Mouse (Mus musculus): ENCODE measurements at regions not wholly inside any gene's neighbourhood (a gene's known extent, or its start where the extent isn't known, plus 50 kb on each side); places are given as distances from the start of the nearest gene placed in this dataset.

DNA sequence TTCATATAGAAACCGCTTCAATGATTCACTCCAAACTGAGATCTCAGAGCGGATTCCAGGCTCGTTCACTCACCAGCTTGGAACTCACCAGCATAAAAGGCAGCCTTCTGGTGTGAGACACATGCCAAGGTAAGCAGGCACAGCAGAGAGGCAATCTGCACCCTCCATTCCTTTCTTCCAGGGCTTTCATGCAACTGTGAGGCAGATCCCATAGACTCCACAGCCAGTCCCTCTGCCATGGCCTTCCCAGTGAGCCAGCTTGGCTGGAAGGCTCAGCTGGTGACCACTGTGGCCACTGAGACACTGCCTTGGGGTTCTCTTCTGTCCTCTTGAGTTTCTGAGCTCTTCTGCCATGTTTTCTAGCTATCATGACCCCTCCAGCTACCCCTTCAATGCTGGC is 84.5 kb upstream of the Gm9887 start:
- Histone ChIP-seq H3K9ac (ENCODE audit: low read length) (no peak overlapping the region), H3K4me3 (ENCODE audit: low read depth, low read length) (no peak overlapping the region), H3K9me3 (ENCODE audit: control insufficient read depth, low read length) (no peaks in the 10 kb centered on the region), H3K27me3 (ENCODE audit: control insufficient read depth, insufficient read depth, low read length) (no peaks in the 10 kb centered on the region), H3K27ac (replicated peaks) (no peak overlapping the region), H3K36me3 (ENCODE audit: control insufficient read depth, insufficient read depth, low read length) (no peaks in the 10 kb centered on the region), H3K4me1 (replicated peaks; ENCODE audit: control insufficient read depth, insufficient read depth) (peaks cover 8% of the 10 kb centered on the region; the same call in 1 of the 2 replicates), H3K4me2 (replicated peaks; ENCODE audit: low read depth) (no peak overlapping the region)
- WGBS: 76% methylated on average over 3 of the region's 3 CpGs
- TF ChIP-seq EP300 (optimal IDR thresholded peaks at IDR 0.05): no peak
- no peak for TF ChIP-seq CTCF (IDR thresholded peaks at IDR 0.05; ENCODE audit: low read depth)
- no peak for ATAC-seq (ENCODE audit: low FRiP score, low TSS enrichment)
- no peak for DNase-seq (ENCODE audit: low spot score)

DNA sequence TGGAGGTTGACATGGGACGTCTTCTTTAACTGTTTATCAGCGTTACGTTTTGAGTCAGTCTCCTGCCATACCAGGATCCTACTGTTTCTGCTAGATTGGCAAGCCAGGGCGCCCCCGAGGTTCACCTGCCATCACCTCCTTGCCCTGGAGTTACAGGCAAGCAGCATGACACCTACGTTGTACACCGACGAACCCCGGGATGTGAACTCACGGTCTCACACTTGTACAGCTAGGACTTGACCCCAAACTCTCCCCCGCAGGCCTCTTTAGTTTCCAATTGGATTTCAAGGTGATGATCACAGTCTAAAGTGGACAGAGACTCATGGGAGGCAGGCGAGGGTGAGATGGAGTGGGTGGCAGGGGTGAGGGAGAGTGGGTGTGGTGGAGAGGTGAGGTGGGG is 83.9 kb upstream of the Gm9887 start:
- 82% methylated on average over 12 of the region's 12 CpGs for WGBS
- Histone ChIP-seq H3K4me3 (ENCODE audit: low read depth, low read length) (no peak overlapping the region), H3K9ac (ENCODE audit: low read length) (no peak overlapping the region), H3K36me3 (ENCODE audit: control insufficient read depth, insufficient read depth, low read length) (no peaks in the 10 kb centered on the region), H3K27me3 (ENCODE audit: control insufficient read depth, insufficient read depth, low read length) (no peaks in the 10 kb centered on the region), H3K4me2 (replicated peaks; ENCODE audit: low read depth) (no peak overlapping the region), H3K4me1 (replicated peaks; ENCODE audit: control insufficient read depth, insufficient read depth) (peaks cover 8% of the 10 kb centered on the region; the same call in 1 of the 2 replicates), H3K9me3 (ENCODE audit: control insufficient read depth, low read length) (no peaks in the 10 kb centered on the region), H3K27ac (replicated peaks) (no peak overlapping the region)
- no peak for TF ChIP-seq EP300 (optimal IDR thresholded peaks at IDR 0.05)
- TF ChIP-seq CTCF (IDR thresholded peaks at IDR 0.05; ENCODE audit: low read depth): no peak
- ATAC-seq (ENCODE audit: low FRiP score, low TSS enrichment) (no peak), DNase-seq (ENCODE audit: low spot score) (no peak)

DNA sequence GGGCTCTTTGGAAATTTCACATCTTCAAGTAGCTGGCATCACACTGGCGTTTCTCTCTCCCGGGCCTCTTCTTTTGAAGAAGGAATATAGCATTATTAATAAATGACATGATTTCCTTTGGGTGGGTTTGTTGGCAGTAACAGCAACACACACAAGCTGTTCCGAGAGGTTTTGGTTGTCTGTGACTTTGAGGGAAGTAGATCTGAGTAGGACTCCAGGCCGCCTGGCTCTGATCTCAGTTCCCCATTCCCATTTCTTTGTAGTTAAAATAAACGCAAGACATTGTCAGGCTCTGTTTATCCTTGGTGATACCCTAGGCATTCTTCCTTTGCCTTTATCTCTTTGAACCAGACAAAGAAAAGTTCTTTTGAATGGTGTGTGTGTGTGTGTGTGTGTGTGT is 83.3 kb upstream of the Gm9887 start:
- Histone ChIP-seq H3K4me1 (replicated peaks; ENCODE audit: control insufficient read depth, insufficient read depth) (peaks cover 10% of the 10 kb centered on the region; the same call in 1 of the 2 replicates), H3K36me3 (ENCODE audit: control insufficient read depth, insufficient read depth, low read length) (no peaks in the 10 kb centered on the region), H3K27ac (replicated peaks) (no peak overlapping the region), H3K9me3 (ENCODE audit: control insufficient read depth, low read length) (no peaks in the 10 kb centered on the region), H3K27me3 (ENCODE audit: control insufficient read depth, insufficient read depth, low read length) (no peaks in the 10 kb centered on the region), H3K4me2 (replicated peaks; ENCODE audit: low read depth) (no peak overlapping the region), H3K4me3 (ENCODE audit: low read depth, low read length) (no peak overlapping the region), H3K9ac (ENCODE audit: low read length) (no peak overlapping the region)
- ATAC-seq (ENCODE audit: low FRiP score, low TSS enrichment) (no peak), DNase-seq (ENCODE audit: low spot score) (no peak)
- 54% methylated on average over 5 of the region's 5 CpGs for WGBS
- TF ChIP-seq EP300 (optimal IDR thresholded peaks at IDR 0.05) (no peak), CTCF (IDR thresholded peaks at IDR 0.05; ENCODE audit: low read depth) (no peak)

DNA sequence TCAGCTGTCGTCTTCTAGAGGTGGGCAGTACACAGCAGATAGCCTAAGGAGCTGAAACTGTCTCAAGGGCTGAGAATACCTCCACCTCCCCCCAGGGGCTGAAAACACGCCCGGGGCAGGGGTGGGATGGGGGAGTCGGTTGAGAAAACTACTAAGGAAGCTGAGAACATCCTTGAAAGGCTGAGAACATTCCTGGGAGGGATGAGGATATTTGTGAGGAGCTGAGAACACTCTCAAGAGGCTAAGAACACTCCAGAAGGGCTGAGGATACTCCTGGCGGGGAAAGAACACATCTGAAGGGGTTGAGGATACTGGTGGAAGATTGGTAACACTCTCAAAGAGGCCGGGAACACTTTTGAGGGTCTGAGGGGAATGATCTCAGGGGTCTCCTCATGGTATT is 81.3 kb upstream of the Gm9887 start:
- Histone ChIP-seq H3K4me3 (ENCODE audit: low read depth, low read length) (no peak overlapping the region), H3K4me1 (replicated peaks; ENCODE audit: control insufficient read depth, insufficient read depth) (peaks cover 7% of the 10 kb centered on the region), H3K36me3 (ENCODE audit: control insufficient read depth, insufficient read depth, low read length) (no peaks in the 10 kb centered on the region), H3K27me3 (ENCODE audit: control insufficient read depth, insufficient read depth, low read length) (no peaks in the 10 kb centered on the region), H3K4me2 (replicated peaks; ENCODE audit: low read depth) (no peak overlapping the region), H3K27ac (replicated peaks) (no peak overlapping the region), H3K9ac (ENCODE audit: low read length) (no peak overlapping the region), H3K9me3 (ENCODE audit: control insufficient read depth, low read length) (no peaks in the 10 kb centered on the region)
- TF ChIP-seq CTCF (IDR thresholded peaks at IDR 0.05; ENCODE audit: low read depth): no peak
- no peak for TF ChIP-seq EP300 (optimal IDR thresholded peaks at IDR 0.05)
- WGBS: 88% methylated on average over 6 of the region's 6 CpGs
- DNase-seq (ENCODE audit: low spot score): no peak
- no peak for ATAC-seq (ENCODE audit: low FRiP score, low TSS enrichment)

DNA sequence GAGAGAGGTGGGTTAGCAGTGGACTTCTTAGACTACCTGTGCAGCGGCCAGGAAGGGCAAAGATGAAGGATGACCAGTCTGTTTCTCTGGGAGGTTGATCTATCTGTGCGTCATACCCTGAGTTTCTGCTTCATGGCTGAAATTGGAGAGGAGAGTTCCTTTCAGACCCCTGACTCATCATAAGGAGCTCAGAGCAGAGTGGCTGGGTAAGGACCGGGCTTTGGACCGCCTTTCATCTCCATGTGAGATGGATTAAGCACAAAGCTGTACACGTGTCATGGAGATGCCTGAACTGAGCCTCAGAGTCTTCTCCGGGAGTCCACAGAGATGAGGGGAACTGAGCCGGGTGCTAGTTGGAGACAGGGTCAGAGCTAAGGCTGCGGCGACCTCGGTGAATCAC is 80.7 kb upstream of the Gm9887 start:
- WGBS: 87% methylated on average over 10 of the region's 10 CpGs
- Histone ChIP-seq H3K36me3 (ENCODE audit: control insufficient read depth, insufficient read depth, low read length) (no peaks in the 10 kb centered on the region), H3K4me1 (replicated peaks; ENCODE audit: control insufficient read depth, insufficient read depth) (peaks cover 5% of the 10 kb centered on the region), H3K4me2 (replicated peaks; ENCODE audit: low read depth) (no peak overlapping the region), H3K27me3 (ENCODE audit: control insufficient read depth, insufficient read depth, low read length) (no peaks in the 10 kb centered on the region), H3K4me3 (ENCODE audit: low read depth, low read length) (no peak overlapping the region), H3K9ac (ENCODE audit: low read length) (no peak overlapping the region), H3K27ac (replicated peaks) (no peak overlapping the region), H3K9me3 (ENCODE audit: control insufficient read depth, low read length) (no peaks in the 10 kb centered on the region)
- ATAC-seq (ENCODE audit: low FRiP score, low TSS enrichment) (no peak), DNase-seq (ENCODE audit: low spot score) (no peak)
- no peak for TF ChIP-seq EP300 (optimal IDR thresholded peaks at IDR 0.05)
- no peak for TF ChIP-seq CTCF (IDR thresholded peaks at IDR 0.05; ENCODE audit: low read depth)

DNA sequence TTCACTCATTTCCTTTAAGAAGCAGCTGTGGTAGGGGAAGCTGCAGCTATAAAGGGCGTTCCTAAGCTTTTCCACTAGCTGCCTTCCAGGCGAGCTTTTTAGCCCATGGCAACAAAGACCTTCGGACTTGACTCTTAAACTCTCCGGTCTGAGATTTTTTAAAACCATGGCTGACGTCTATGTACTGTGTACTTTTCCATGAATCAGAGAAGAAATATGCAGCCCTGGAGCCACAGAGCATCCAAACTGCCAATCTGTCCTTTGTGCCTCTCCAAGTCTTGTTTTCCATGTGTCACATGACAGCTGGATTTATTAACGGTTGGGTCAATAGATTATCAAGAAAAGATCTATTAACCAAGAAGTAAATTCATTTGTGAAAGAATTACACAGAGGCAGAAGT is 78.9 kb upstream of the Gm9887 start:
- peak overlapping the region; percentile 79 for H3K27ac ChIP-seq (replicated peaks)
- ATAC-seq (ENCODE audit: low FRiP score, low TSS enrichment) (peak; percentile 53), DNase-seq (ENCODE audit: low spot score) (peak; percentile 49)
- H3K4me2 ChIP-seq (replicated peaks; ENCODE audit: low read depth): no peak overlapping the region
- no peak overlapping the region for H3K4me3 ChIP-seq (ENCODE audit: low read depth, low read length)
- no peak overlapping the region for H3K9ac ChIP-seq (ENCODE audit: low read length)
- H3K27me3 ChIP-seq (ENCODE audit: control insufficient read depth, insufficient read depth, low read length): no peaks in the 10 kb centered on the region
- TF ChIP-seq CTCF (IDR thresholded peaks at IDR 0.05; ENCODE audit: low read depth): no peak
- peak; percentile 63 for TF ChIP-seq EP300 (optimal IDR thresholded peaks at IDR 0.05)
- H3K4me1 ChIP-seq (replicated peaks; ENCODE audit: control insufficient read depth, insufficient read depth): peaks cover 2% of the 10 kb centered on the region; the same call in 1 of the 2 replicates
- whole genome bisulfite sequencing: 8% methylated on average over 6 of the region's 6 CpGs
- H3K36me3 ChIP-seq (ENCODE audit: control insufficient read depth, insufficient read depth, low read length): no peaks in the 10 kb centered on the region
- H3K9me3 ChIP-seq (ENCODE audit: control insufficient read depth, low read length): no peaks in the 10 kb centered on the region
